Mouse (Mus musculus): ENCODE measurements around the gene Bdkrb2.

DNA sequence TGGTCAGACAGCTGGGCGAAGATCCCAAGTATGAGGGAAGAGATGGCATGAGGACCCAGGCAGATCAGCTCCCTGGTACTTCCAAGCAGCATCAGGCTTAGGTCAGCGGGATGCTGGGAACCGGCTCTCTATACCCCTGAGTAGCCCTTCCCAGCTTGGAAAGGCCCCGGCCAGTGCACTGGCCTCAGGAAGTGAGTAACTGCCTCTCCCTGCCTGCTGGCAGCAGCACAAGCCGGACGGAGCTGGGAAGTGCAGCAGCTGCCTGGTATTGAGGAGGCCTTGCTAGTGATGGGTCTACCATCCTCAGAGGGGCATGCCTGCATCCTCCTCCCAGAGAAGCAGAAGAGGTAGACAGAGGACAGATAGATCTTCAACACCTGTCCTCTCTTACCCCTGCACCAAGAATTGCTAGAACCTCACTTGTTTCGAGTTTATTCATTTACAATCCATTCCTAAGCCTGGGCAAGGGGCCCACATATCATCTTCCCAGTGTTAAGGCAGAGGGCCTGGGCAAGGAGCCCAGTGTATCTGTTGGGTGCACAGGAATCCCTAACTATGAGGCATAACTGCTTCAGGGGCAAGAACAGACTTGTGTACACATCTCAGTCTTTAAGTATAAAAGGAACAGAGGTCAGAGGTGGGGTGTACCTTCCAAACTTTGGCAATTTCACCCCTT, 5.6 kb upstream of the Bdkrb2 start:
- TF ChIP-seq CTCF (IDR thresholded peaks at IDR 0.05; ENCODE audit: low read depth) (no peak), EP300 (IDR thresholded peaks at IDR 0.05; ENCODE audit: low read depth) (no peak)

Data from liver, postnatal 0 days (tissue).